Mouse (Mus musculus) WW6 (cell line): ENCODE data around the gene Sh3glb2.

Source experiments
- DNase-seq: peaks from one replicate; pipeline ENCODE4 v3.0.0-alpha.2; 2013; ENCODE audit warnings: low read depth, low spot score

Sh3glb2 gene

DNA sequence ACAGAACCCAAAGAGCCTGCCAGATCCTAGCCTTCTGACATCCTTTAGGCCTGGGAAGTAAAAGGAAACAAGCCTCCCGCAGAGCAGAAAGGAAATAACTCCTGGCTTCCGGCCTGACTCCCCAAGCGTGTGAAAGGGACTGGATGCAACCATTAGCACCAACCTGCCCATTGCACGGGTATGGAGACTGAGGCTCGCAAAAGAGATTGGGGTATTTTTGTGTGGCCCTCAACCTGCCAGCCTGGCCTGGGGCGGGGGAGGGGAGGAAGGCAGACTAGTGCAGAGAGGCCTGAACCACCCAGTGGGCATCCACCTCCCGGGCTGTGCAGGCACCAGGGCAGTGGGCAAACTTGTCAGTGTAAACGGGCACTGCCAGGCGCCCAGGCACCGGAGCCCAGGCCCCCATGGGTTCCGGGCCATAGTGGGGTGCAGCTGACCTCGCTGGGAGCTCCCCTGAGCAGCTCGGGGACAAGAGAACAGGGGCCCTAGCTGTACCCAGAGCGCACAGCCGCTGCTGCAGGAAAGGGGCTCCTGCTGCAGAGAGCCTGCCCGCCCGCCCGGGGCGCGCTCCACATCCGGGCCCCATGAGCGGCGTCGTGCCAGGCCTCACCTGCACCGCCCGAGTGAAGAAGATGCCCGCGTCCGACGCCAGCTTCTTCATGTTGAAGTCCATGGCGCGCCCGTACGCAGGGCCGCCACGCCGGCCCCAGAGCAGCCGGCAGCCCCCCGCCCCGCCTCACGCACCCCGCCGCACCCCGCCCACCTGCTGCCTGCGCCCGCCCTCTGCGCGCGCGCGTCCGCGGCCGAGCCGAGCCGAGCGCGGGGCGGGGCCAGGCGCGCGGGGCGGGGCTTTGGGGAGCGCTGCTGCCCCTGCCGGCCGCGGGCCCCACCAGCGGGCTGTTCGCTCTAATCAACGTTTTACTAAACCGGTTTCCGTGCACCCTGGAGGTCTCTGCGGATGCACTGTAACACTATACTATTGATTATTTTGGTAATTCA is at the start of gene Sh3glb2:
TSS of gene Sh3glb2 (minus strand) at position 805 of the 999 bp plus-strand sequence.
- no peak for DNase-seq

DNA sequence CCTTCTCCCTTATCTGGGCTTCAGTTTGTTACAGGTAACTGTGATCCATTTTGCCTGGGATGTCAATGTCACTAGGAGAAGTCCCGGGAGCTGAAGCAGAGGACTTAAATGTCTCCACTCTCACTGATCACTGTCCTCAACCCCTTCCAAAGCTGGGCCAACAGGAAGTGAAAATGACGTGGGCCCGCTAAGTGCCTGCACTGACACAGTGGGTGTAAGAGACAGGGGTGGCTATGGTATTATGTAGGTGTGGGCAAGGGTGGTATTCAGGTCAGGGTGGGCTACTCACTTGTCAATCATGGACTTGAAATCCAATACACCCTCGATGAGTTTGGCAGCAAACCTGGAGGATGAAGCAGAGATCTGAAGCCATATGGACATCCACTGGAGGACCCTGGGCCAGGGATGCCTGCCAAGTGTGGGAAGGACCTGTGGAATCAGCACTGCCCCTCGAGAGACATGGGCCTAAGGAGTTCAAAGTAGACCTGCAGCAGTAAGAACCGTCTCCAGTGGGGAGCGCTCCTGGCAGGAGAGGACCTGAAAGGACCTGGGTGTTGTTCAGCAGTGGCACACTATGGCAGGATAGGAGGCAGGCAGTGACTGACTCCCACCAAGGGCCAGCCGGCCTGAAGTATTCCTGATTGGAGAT is 49.4 kb upstream of the Sh3glb2 start:
- DNase-seq: no peak

DNA sequence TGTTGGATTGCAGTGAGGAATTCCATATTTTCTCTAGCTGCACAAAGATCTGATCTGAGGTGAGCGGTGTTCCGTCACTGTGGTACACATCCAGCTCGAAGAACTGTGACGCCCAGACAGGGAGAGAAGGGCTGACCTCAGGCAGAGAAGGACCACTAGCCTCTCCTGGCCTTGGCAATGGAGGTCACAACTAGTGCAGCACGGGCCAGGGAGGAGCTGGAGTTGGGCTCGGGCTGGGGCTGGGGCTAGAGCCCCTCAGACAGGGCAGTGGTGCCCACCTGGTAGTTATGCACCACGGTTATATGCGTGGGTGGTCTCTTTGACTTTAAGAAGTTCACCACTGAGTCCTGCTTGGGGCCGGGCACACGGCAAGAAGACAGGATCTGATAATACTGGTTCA is 48.6 kb upstream of the Sh3glb2 start:
- no peak for DNase-seq

DNA sequence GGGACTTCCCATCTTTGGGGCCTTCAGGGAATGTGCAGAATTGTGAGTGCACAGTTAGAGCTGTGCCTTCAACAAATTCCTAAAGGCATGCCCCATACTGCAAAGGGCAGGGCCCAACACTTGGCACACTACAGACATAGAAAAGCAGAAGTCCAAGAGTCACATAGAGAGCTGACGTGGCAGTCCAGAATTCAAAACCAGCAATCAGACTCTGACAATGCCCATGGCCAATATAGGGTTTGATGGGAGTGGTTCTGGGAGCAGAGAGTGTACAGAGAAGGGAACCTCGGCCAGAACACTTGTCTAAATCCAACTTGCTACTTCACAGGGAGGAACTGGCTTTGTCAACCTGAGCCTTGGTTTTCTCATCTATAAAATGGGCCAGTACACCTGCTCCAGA is 48.1 kb upstream of the Sh3glb2 start:
- DNase-seq: no peak

DNA sequence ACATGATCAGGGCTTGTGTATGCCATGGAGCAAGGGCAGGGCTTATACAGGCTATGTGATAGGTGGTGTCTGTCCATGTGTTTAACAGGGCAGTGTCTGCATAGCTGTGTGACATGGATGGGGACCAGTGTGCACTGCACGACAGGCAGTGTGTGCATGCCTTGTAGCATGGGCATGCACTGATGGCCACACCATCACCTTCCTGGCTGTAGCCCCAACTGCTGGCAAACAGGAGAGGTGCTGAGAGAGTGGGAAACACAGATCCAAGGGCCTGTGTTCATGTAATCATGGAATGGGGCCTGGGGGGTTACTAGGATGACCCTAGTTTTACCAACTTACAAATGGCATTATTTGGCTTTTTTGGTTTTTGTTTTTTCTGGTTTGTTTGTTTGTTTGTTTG is 44.7 kb upstream of the Sh3glb2 start:
- no peak for DNase-seq

GRCm38 (mm10) chr2:30402843-30403242 is 43.7 kb upstream of the Sh3glb2 start:
- DNase-seq: no peak

DNA sequence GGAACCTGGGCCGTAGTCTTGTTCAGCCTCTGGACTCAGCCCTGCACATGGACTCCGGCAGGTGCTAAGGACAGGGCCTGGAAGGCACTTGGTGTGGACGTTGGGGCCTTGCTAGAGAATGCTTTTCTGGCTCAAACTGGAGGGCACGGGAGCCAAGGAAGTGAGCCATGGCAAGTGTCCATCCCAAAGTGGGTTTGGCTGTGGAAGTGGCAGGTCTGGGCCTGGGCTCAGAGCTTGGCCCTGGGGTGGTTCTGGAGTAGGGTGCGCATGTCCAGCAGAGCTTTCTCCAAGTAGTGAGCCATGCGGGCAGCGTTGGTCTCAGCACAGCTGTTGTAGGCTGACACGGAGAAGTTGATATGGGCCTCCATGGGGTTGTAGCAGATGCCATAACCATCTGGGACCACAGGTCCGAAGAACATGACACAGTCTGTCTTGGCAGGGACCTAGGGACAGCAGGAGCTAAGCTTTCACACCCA is 43.3 kb upstream of the Sh3glb2 start:
- no peak for DNase-seq

DNA sequence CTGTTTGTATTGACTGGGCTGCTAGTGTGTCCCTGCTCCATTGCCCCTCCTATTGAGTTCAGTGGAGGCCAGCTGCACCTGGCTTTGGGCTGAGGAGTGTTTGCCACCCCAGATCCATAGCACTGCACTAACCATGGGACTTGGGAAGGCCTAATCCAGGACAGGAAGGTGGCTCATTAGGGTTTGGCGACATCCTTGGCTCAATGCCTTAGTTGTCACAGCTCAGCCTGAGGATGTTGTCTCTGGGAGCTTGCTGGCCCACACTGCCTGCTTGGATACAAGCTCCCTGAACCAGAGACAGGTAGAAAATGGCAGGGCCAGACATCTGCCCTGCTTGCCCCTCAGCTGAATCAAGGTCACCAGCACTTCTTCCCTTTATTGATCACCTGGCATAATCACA is 42.4 kb upstream of the Sh3glb2 start:
- DNase-seq: no peak

DNA sequence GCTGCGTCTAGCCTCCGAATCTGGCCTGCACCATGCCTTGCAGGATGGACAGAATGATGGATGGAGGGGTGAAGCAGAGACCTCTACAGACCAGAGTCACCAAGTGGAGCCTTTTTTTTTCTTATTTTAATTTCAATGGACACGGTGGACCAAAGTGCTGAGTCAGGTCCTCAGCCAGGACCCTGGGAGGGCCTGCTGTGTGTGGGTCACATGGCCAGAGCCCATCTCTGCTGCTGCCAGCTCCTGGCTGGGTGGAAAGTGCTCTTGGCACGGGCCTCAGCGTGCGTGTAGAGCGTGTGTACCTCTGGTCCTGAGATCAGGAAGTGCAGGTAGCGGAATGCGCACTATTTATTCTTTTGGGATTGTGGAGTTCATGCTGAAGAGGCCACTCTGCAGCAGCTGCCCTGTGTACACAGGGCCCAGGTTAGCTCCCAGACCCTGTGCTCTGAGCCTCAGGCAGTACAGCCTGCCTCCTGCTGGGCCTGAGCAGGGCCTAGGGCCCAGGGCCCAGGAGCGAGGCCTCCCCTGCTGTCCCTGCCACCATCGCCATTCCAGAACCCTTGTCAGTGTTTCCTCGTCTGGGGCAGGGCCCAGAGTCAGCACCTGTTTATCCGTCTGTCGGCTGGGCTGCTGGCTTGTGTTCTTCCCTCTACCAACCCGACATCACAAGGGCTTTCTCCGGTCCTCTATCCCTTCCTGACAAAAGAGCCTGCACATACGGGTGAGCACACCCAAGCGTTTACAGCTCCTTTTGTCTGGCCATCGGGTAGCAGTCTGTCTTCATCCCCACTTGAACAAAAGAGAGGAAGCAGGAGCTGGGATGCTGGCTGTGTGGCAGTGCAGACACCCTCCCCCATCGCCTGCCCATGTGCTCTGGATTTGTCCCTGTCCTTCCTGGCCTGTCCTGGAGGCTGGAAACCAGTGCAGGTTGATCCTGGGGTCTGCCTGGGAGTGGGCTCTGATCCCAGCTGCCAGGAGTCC is 40.3 kb upstream of the Sh3glb2 start:
- DNase-seq: no peak

DNA sequence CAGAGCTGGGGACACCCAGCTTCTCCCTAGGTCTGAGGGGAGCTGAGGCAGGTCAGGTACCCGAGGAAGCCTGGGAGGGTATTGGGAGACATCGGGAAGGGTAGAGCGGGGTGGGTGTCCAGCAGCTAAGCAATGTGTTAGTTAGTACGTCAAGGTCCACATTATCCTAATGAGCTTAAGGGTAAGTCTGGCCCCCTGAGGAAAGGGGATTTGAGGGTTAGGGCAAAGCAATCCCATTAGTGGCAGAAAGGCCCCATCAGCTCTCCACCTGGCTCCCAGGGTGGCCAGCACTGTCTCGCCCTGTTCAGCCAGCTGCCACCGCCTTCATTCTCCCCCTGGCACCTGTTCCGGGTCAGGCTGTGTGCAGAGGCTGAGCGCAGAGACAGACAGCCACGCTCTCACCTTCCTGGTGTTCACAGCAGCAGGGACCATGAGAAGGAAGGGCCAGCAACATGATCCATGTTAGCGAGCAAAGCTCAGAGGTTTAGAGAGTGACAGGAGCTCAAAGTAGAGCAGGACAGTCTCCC is 38.9 kb upstream of the Sh3glb2 start:
- DNase-seq: no peak

GRCm38 (mm10) chr2:30396246-30396645 is 37.1 kb upstream of the Sh3glb2 start:
- DNase-seq: no peak

DNA sequence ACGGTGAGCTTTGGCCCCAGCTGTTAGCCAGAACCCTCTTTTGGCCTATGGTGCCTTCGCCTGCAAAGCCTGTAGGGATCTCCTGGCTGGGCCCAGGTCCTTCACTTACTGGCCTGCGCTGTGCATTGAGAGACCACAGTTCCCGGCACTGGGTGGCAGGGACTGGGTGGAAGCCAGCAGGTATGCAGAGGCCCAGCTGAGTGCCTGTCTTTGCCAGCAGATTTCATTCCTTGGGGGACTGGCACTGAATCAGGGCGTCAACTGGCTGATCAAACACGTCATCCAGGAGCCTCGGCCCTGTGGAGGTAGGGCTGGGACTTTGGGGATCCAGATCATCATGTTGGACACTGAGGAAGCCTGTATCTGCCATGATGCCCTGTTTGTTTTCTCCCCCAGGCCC is 36.6 kb upstream of the Sh3glb2 start:
- no peak for DNase-seq

DNA sequence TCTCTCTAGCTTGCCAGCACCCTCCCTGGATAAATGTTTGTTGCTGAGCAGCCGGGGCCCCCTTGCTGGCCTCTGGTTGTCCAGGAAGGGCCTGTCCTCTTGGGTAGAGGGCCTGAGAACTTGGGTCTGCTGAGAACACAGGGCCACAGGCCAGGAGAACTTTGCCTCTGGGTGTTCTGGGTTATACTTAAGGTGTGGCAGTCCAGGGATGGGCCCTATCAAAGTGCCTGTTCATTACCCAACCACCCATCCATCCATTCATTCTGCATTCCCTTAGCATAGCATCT is 34.2 kb upstream of the Sh3glb2 start:
- no peak for DNase-seq

- DNase-seq: peak; percentile 65
Measured at GRCm38 (mm10) chr2:30392577-30393369, 33.6 kb upstream of the Sh3glb2 start.

- peak; percentile 98 for DNase-seq
Measured at GRCm38 (mm10) chr2:30392114-30392576, 33.0 kb upstream of the Sh3glb2 start, which contains the start of gene Dolpp1. TSS of gene Dolpp1 (plus strand) at chr2:30392254.

GRCm38 (mm10) chr2:30389000-30389399 is 29.9 kb upstream of the Sh3glb2 start:
- DNase-seq: no peak

DNA sequence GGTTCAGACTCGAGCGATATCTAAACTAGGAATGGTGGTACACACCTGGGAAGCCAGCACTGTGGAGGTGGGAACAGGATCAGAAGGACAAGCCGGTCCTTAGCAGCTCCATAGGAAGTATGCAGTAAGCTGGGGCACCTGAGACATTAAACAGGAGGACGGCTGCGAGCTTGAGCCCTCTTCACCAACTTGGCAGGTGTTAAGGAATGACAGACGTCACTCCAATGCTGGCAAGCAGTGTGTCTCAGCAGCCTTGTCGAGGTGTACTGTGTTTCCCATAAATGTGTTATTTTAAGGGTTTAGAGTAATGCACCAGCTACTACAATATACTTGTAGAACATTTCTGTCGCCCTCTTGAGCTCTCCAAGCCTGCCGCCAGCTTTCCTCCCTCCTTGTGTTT is 27.8 kb upstream of the Sh3glb2 start:
- no peak for DNase-seq

- no peak for DNase-seq
Measured at GRCm38 (mm10) chr2:30385591-30385990, 26.5 kb upstream of the Sh3glb2 start.

DNA sequence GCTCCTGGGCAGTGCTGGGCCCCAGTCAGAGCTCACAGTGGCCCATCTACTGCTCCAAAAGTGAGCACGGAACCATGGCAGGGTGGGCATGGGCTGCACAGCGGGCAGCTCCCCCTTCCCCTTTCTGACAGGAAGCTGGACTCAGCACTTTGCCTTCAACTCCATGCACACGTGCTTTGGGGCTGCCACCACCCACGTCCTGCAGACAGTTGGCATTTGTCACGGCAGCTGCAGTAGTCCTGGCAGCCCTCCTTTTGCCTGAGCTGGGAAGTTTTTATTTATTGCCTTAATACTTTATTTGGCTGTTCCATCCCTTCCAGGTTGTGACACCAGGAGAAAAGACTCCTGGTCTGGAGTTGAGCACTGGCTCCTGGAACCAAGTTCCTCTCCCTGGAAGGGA is 25.7 kb upstream of the Sh3glb2 start:
- DNase-seq: no peak

DNA sequence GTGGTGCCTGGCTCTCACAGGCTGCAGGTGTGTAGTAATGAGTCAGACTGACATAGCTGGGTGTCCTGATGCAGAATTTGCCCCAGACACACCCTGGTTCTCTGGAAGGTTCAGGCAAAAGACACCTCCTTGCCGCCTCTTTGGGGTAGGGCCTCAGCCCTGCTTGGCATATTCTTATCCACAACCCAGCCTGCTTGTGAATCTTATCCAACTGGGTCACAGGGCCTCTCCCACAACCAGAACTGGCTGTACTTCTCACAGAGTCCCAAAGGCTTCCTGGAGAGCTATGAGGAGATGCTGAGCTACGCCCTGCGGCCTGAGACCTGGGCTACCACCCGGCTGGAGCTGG is 22.2 kb upstream of the Sh3glb2 start:
- no peak for DNase-seq
